Mouse (Mus musculus) heart, adult 2 months (tissue): ENCODE data around the gene Apbb1. TPM values are rescaled to one million over a fixed set of nuclear protein-coding genes. Genes with fewer than 3 reads are reported as not detected.

Source experiments
- DNase-seq, 2 experiments: peaks; one replicate each; pipeline ENCODE4 v3.0.0; 2021
- H3K27ac ChIP-seq: fragments of 200-600 bp; 2 replicates; pipeline ENCODE4 v1.8.1; 2022
- H3K27me3 ChIP-seq: fragments of 200-500 bp; 2 replicates; pipeline ENCODE4 v1.6.1; 2012; ENCODE audit warnings: mild to moderate bottlenecking, low read length, inconsistent platforms, mixed read lengths; ENCODE audit not compliant: control insufficient read depth, insufficient read depth
- H3K36me3 ChIP-seq: fragments of 200-500 bp; 2 replicates; pipeline ENCODE4 v1.6.1; 2012; ENCODE audit warnings: low read length, inconsistent platforms; ENCODE audit not compliant: control insufficient read depth, insufficient read depth
- H3K4me1 ChIP-seq: fragments of 200-500 bp; 2 replicates; pipeline ENCODE4 v1.6.1; 2011; ENCODE audit warnings: low read length; ENCODE audit not compliant: control insufficient read depth, insufficient read depth
- H3K4me3 ChIP-seq: fragments of 200-600 bp; 2 replicates; pipeline ENCODE4 v1.8.1; 2022
- H3K79me2 ChIP-seq: fragments of 200-500 bp; replicated peaks from 2 replicates; pipeline ENCODE4 v1.6.1; 2012; ENCODE audit warnings: mild to moderate bottlenecking, inconsistent platforms, low read length, moderate library complexity, mixed read lengths; ENCODE audit not compliant: control insufficient read depth, insufficient read depth
- H3K9ac ChIP-seq: fragments of 200-500 bp; 2 replicates; pipeline ENCODE4 v1.6.1; 2012; ENCODE audit warnings: low read depth, mild to moderate bottlenecking, control low read depth, inconsistent platforms, low read length, mixed read lengths
- CTCF ChIP-seq: fragments of 200-600 bp; IDR thresholded peaks from 2 replicates; pipeline ENCODE4 v1.8.1; 2022; ENCODE audit warnings: antibody characterized with exemption, mild to moderate bottlenecking, moderate library complexity
- EP300 ChIP-seq: fragments of 200-500 bp; IDR thresholded peaks from 2 replicates; pipeline ENCODE4 v1.6.1; 2011; ENCODE audit warnings: low read depth, low read length, control low read depth; ENCODE audit not compliant: insufficient read depth
- POLR2A ChIP-seq: fragments of 200-500 bp; IDR thresholded peaks from 2 replicates; pipeline ENCODE4 v1.6.1; 2011; ENCODE audit warnings: mild to moderate bottlenecking, low read depth, low read length, control low read depth; ENCODE audit not compliant: insufficient read depth
- WGBS: fragments of 180-500 bp; shearing (Covaris S2); methylation state at CpG from one replicate; pipeline ENCODE4 v1.1.7; 2018; 5-methylcytosine and 5-hydroxymethylcytosine counted together
- intact Hi-C: fragments of 180-260 bp; cut with DNase I; formaldehyde crosslinking; loops from one replicate; pipeline ENCODE4 v1.15.1; 2025
- long read RNA-seq: library from polyadenylated mRNA; stranded (forward); transcript quantifications from one replicate; pipeline ENCODE4 v2.0.0, GENCODE M21; 2021
- polyA plus RNA-seq: library from polyadenylated mRNA; depleted of rRNA; stranded (reverse); fragments of >200 nt; gene quantifications from 2 replicates; pipeline ENCODE4 v1.2.3, GENCODE M21; 2012; rRNA removed
- total RNA-seq, 2 experiments: library from RNA; stranded (reverse); gene quantifications; 2 replicates each; pipeline ENCODE4 v1.2.3; 2021

Apbb1 gene
- total RNA-seq (100 to 1,000 TPM; 123 to 147 TPM), polyA plus RNA-seq (259 and 333 TPM in 2 replicates)
- long read RNA-seq, transcript Apbb1-217 (14 exons, 2,712 nt) = minor isoform, 19 of 103 reads
- long read RNA-seq, transcript Apbb1-214 (14 exons, 2,878 nt) = major isoform, 28 of 103 reads
- long read RNA-seq, partial matches to known transcripts = 46 of 103 reads
- long read RNA-seq, other reads (novel, unspliced or antisense) = 10 of 103 reads

DNA sequence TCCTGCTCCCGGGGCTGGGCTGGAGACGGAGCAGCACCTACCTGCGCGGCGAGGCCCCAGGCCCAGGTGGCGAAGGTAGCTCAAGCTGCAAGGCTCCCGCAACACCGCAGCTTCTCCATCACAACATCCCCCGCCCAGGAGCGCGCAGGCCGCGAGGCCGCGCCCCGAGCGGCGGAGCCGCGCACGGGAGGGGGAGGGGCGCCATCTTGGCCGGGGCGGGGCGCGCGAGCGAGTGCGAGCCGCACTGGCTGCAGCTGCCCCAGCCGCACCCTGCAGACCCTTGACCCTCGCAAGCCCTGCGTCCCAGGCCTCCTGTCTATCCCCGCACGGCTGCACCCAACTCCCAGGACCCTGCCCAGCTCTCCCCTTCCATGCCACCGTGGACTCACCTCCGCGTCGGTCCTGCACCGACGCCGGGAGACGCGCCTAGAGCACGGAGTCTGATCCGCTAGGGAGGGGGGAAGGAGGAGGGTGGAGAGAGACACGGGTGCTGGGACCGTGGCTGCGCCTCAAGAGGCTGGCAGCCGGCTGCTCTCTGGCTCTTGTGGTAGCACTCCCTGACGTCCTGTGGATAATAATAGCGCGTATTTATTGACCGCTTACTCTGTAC is at the start of gene Apbb1:
Gene Apbb1 (minus strand): TSS at position 560 of the 610 bp plus-strand sequence.
- Histone ChIP-seq H3K36me3 (no peaks in the 10 kb centered on the region), H3K4me1 (peaks cover 1% of the 10 kb centered on the region; the same call in 1 of the 2 replicates), H3K9ac (peak within 1 kb of the TSS; percentile 83), H3K79me2 (no peaks in the 10 kb centered on the region), H3K27ac (peak within 1 kb of the TSS; percentile 91), H3K4me3 (peak within 1 kb of the TSS; percentile 94), H3K27me3 (no peaks in the 10 kb centered on the region)
- intact Hi-C loops = loop anchor here (2.0 kb wide), 2 partner anchors 26 to 70 kb away; partner anchors contain the start of genes Dnhd1 and Smpd1
- no peak for TF ChIP-seq CTCF
- TF ChIP-seq POLR2A = peak; percentile 79
- no peak for TF ChIP-seq EP300
- under 1% methylated on average over 54 of the region's 54 CpGs for WGBS
- DNase-seq = peak; percentile 88 to 89

DNA sequence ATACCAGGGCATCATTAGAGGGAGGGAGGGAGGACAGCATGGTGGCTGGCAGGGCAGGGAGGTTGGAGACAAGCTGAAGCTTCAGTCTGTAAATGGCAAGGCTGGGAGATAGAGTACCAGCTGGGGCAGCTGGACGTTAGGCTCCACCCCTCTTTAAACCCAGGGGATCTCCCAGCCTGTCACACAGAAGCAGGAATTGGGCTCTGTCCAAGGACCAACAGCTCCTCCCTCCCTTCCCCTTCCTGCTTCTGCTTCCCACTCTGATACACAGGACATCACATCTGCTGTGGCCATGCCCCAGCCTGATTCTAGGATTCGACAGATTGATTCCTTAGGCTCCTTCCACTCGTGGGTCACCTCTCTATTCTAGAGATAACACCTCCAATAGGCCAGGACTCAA is 47.2 kb upstream of the Apbb1 start:
- intact Hi-C loops = no loop called here
- H3K27me3 ChIP-seq = no peaks in the 10 kb centered on the region
- H3K4me3 ChIP-seq = no peak overlapping the region
- TF ChIP-seq CTCF (no peak), POLR2A (peak; percentile 52), EP300 (peak; percentile 70; the same call in 1 of the 2 replicates)
- peaks cover 2% of the 10 kb centered on the region; the same call in 1 of the 2 replicates for H3K36me3 ChIP-seq
- no peak overlapping the region for H3K9ac ChIP-seq
- no peaks in the 10 kb centered on the region; the same call in none of the 2 replicates for H3K79me2 ChIP-seq
- peak; percentile 75 to 85 for DNase-seq
- peaks cover 8% of the 10 kb centered on the region for H3K4me1 ChIP-seq
- 4% methylated on average over 3 of the region's 3 CpGs for WGBS
- H3K27ac ChIP-seq = peak overlapping the region; percentile 80

DNA sequence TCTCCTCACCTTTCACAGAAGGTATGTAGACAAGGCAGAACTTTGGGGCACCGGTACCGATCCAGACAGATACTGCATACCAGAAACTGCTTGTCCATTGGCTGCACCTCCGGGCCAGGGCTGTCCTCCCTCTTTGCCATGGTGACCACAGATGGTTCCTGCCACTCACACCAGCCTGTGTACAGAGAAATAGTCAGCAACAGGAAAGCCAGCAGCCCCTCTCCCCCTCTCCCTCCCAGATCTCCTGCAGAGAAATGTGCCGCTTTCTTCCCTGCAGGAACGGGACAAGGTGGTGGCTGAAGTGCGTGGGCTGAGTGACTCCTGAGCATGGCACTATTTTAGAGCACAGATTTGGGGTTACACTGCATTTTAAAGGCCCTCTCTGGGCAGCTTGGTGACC is 43.9 kb upstream of the Apbb1 start:
- no peak overlapping the region for H3K4me3 ChIP-seq
- no peak for DNase-seq
- no peaks in the 10 kb centered on the region for H3K27me3 ChIP-seq
- H3K27ac ChIP-seq = no peak overlapping the region
- H3K9ac ChIP-seq = no peak overlapping the region
- intact Hi-C loops = no loop called here
- H3K36me3 ChIP-seq = peaks cover 2% of the 10 kb centered on the region; the same call in 1 of the 2 replicates
- no peaks in the 10 kb centered on the region; the same call in none of the 2 replicates for H3K79me2 ChIP-seq
- TF ChIP-seq EP300 (no peak), CTCF (no peak), POLR2A (no peak)
- 83% methylated on average over 6 of the region's 6 CpGs for WGBS
- H3K4me1 ChIP-seq = peaks cover 8% of the 10 kb centered on the region

DNA sequence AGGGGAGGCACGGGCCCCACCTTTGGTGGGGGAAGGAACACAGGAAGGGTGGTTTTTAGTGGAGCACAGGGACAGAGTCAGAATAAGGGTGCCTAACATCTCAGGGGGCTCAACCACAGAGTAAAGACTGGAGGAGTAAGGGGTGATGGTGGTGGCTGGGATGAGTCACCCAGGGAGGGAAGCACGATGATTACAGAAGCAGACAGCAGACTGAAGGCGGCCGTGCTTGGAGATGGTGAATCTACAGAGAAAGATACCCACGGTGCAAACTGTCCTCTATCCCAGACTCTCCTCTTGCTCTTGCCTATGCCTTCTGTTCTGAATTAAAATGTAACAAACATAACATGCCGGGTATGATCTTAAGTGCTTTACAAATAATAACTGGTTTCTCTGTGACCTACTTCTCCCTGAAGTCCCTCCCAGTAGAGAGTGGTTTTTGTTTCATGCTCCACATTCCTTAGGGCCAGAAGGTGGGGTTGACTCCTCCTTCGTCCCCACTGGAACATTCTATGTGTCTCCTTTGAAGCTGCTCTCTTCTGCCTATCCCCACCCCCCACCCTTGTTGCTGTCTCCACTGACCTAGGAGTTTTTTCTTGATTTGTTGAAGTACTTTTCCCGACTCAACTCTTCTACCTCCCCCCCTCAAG is 40.3 kb upstream of the Apbb1 start:
- Histone ChIP-seq H3K79me2 (no peaks in the 10 kb centered on the region), H3K36me3 (no peaks in the 10 kb centered on the region), H3K4me1 (no peaks in the 10 kb centered on the region), H3K9ac (no peak overlapping the region), H3K27me3 (no peaks in the 10 kb centered on the region), H3K27ac (no peak overlapping the region), H3K4me3 (no peak overlapping the region)
- TF ChIP-seq POLR2A (no peak), EP300 (no peak), CTCF (no peak)
- no peak for DNase-seq
- intact Hi-C loops = no loop called here
- 70% methylated on average over 8 of the region's 8 CpGs for WGBS

DNA sequence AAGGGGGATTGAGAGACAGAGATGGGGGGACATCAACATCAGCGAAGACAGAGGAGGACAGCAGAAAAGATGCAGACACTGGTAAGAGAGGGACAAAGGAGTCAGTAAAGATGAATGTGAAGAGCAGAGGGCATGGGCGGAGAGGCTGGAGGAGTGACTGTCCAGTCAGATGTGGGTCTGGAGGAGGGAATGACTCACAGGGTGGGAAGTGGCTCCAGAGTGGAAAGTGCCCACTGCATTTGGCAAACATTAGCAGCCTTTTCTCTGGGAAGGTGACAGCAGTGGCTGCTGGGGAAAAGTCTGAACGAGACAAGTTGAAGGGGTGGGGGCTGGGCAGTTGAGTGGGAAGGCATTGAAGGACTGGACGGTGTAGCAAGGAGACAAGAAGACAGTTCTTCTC is 39.6 kb upstream of the Apbb1 start:
- Histone ChIP-seq H3K79me2 (no peaks in the 10 kb centered on the region), H3K27me3 (no peaks in the 10 kb centered on the region), H3K27ac (no peak overlapping the region), H3K4me1 (peaks cover 3% of the 10 kb centered on the region), H3K4me3 (no peak overlapping the region), H3K36me3 (peaks cover 4% of the 10 kb centered on the region), H3K9ac (no peak overlapping the region)
- 76% methylated on average over 4 of the region's 4 CpGs for WGBS
- TF ChIP-seq POLR2A (no peak), EP300 (no peak)
- intact Hi-C loops = no loop called here
- DNase-seq = no peak
